Mouse (Mus musculus): ENCODE measurements at regions not wholly inside any gene's neighbourhood (a gene's known extent, or its start where the extent isn't known, plus 50 kb on each side); places are given as distances from the start of the nearest gene placed in this dataset.

DNA sequence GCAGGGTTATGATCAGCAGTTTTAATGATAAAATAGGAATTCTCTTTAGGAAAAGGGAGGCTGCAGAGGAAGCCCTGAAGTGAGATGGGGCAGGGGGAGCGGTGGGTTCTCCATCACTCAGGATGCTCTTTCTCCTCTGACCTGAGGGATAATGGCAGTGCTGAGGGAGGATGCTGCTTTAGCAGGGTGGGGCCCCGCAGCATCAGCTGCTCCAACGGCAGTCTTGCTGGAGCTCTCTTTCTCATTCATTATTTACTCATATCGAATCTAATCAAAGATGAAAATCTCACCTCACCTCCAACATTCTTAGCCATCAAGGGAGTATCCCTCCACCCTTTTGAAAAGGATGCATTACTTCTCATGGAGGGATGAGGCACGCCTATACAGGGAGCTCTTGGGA is 141.7 kb downstream of the Gm11011 start:
- Histone ChIP-seq H3K4me1 (ENCODE audit: control insufficient read depth in 1 of 2, insufficient read depth in 2 of 2, low read length in 2 of 2) (no peaks in the 10 kb centered on the region), H3K27me3 (ENCODE audit: control insufficient read depth in 1 of 2, insufficient read depth in 2 of 2, low read length in 2 of 2) (no peaks in the 10 kb centered on the region), H3K79me2 (ENCODE audit: control insufficient read depth, insufficient read depth, low read length, poor library complexity) (no peaks in the 10 kb centered on the region), H3K9ac (ENCODE audit: control insufficient read depth, low read depth, low read length, poor library complexity, severe bottlenecking) (no peak overlapping the region), H3K4me3 (ENCODE audit: control insufficient read depth in 1 of 2, insufficient read depth in 1 of 2, low read depth in 2 of 2, low read length in 2 of 2) (no peak overlapping the region), H3K36me3 (ENCODE audit: control insufficient read depth in 1 of 2, insufficient read depth in 2 of 2, low read length in 2 of 2) (no peaks in the 10 kb centered on the region), H3K27ac (ENCODE audit: control insufficient read depth, low read depth, low read length) (no peak overlapping the region), H3K9me3 (replicated peaks; ENCODE audit: insufficient read depth, low read length) (no peaks in the 10 kb centered on the region)
- DNase-seq (ENCODE audit: low read depth, low spot score) = no peak
- TF ChIP-seq MEF2A (IDR thresholded peaks at IDR 0.05; ENCODE audit: extremely low read depth, insufficient replicate concordance, low read depth, low read length, poor library complexity, severe bottlenecking) (no peak), ZNF384 (IDR thresholded peaks at IDR 0.05; ENCODE audit: low read depth, low read length) (no peak), NELFE (IDR thresholded peaks at IDR 0.05; ENCODE audit: low read depth, low read length) (no peak), ELF1 (IDR thresholded peaks at IDR 0.05; ENCODE audit: low read depth, low read length) (no peak), HCFC1 (IDR thresholded peaks at IDR 0.05; ENCODE audit: low read depth, low read length) (no peak)

DNA sequence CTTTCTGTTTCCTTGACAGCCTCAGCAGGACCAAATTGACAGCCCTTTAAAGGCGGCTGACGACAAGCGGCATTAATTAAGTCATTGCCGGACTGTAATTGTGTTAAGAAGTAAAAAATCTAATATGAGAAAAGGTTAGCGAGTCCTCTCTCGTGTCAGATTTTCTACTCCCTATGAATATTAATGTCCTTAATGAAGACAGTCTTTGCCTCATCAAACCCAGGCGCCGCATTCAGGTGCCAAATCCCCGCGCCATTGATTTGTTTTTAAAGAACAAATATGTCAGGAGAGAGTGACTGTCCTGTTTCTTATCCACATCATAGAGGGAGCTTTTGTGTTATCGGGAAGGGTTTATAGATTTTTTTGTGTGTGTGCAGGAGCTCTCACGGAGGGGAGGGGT is 142.2 kb downstream of the Gm11011 start:
- H3K9ac ChIP-seq (ENCODE audit: control insufficient read depth, low read depth, low read length, poor library complexity, severe bottlenecking) = no peak overlapping the region
- no peaks in the 10 kb centered on the region for H3K4me1 ChIP-seq (ENCODE audit: control insufficient read depth in 1 of 2, insufficient read depth in 2 of 2, low read length in 2 of 2)

DNA sequence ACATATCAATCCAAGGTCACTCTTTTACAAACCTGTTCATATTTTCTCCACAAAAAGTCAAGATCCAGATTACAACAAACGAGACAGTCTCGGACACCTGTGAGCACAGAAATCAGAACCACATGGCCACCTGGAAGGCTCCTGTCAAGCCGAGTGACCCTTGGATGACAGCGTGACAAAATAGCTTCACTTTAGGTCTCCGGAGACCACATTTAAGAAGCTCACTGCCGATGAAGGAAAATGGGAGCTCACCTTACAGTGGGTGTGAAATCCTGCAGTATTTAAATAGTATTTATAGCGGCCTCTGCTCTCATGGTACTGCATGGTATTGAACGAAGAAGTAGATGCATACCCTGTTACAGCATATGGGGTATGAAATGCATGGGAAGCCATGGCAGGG is 144.3 kb downstream of the Gm11011 start:
- Histone ChIP-seq H3K27me3 (ENCODE audit: control insufficient read depth in 1 of 2, insufficient read depth in 2 of 2, low read length in 2 of 2) (no peaks in the 10 kb centered on the region), H3K27ac (ENCODE audit: control insufficient read depth, low read depth, low read length) (no peak overlapping the region), H3K4me3 (ENCODE audit: control insufficient read depth in 1 of 2, insufficient read depth in 1 of 2, low read depth in 2 of 2, low read length in 2 of 2) (no peak overlapping the region), H3K79me2 (ENCODE audit: control insufficient read depth, insufficient read depth, low read length, poor library complexity) (no peaks in the 10 kb centered on the region), H3K9ac (ENCODE audit: control insufficient read depth, low read depth, low read length, poor library complexity, severe bottlenecking) (no peak overlapping the region), H3K36me3 (ENCODE audit: control insufficient read depth in 1 of 2, insufficient read depth in 2 of 2, low read length in 2 of 2) (no peaks in the 10 kb centered on the region), H3K9me3 (replicated peaks; ENCODE audit: insufficient read depth, low read length) (no peaks in the 10 kb centered on the region), H3K4me1 (ENCODE audit: control insufficient read depth in 1 of 2, insufficient read depth in 2 of 2, low read length in 2 of 2) (no peaks in the 10 kb centered on the region)
- TF ChIP-seq RAD21 (IDR thresholded peaks at IDR 0.05; ENCODE audit: low read depth, low read length) (no peak), TCF12 (IDR thresholded peaks at IDR 0.05; ENCODE audit: low read depth, low read length) (no peak), ZC3H11A (IDR thresholded peaks at IDR 0.05; ENCODE audit: low read depth, low read length) (no peak), TAL1 (IDR thresholded peaks at IDR 0.05; ENCODE audit: low read length) (no peak), POLR2A (IDR thresholded peaks at IDR 0.05; ENCODE audit: control insufficient read depth in 1 of 2, insufficient read depth in 1 of 2, low read depth in 1 of 2, low read length in 2 of 2, poor library complexity in 1 of 2) (no peak), MAZ (IDR thresholded peaks at IDR 0.05; ENCODE audit: low read depth, low read length) (no peak), ZNF384 (IDR thresholded peaks at IDR 0.05; ENCODE audit: low read depth, low read length) (no peak), ZMIZ1 (IDR thresholded peaks at IDR 0.05; ENCODE audit: low read depth, low read length) (no peak), SMC3 (IDR thresholded peaks at IDR 0.05; ENCODE audit: low read depth, low read length) (no peak), RCOR1 (IDR thresholded peaks at IDR 0.05; ENCODE audit: low read depth, low read length) (no peak), MEF2A (IDR thresholded peaks at IDR 0.05; ENCODE audit: extremely low read depth, insufficient replicate concordance, low read depth, low read length, poor library complexity, severe bottlenecking) (no peak), USF2 (IDR thresholded peaks at IDR 0.05; ENCODE audit: borderline replicate concordance in 1 of 2, insufficient read depth in 1 of 2, low read depth in 1 of 2, low read length in 2 of 2) (no peak), CHD2 (IDR thresholded peaks at IDR 0.05; ENCODE audit: low read length) (no peak), USF1 (IDR thresholded peaks at IDR 0.05; ENCODE audit: low read depth, low read length) (no peak), NRF1 (IDR thresholded peaks at IDR 0.05; ENCODE audit: insufficient read depth, low read depth, low read length, poor library complexity, severe bottlenecking) (no peak), UBTF (IDR thresholded peaks at IDR 0.05; ENCODE audit: borderline replicate concordance, insufficient read depth, low read depth, low read length) (no peak)
- no peak for DNase-seq (ENCODE audit: low read depth, low spot score)

More for the DNA sequence above, 142.2 kb downstream of the Gm11011 start:
- H3K9me3 ChIP-seq (replicated peaks; ENCODE audit: insufficient read depth, low read length) = no peaks in the 10 kb centered on the region
- TF ChIP-seq MYB (IDR thresholded peaks at IDR 0.05; ENCODE audit: low read depth, low read length) = no peak
- TF ChIP-seq POLR2AphosphoS2 (IDR thresholded peaks at IDR 0.05; ENCODE audit: low read length) = no peak
- no peak for TF ChIP-seq CTCF (IDR thresholded peaks at IDR 0.05 in 2 of 3, conservative IDR thresholded peaks at IDR 0.05 in 1 of 3; ENCODE audit: control insufficient read depth in 1 of 3, insufficient read depth in 1 of 3, low read depth in 2 of 3, low read length in 3 of 3, poor library complexity in 1 of 3, severe bottlenecking in 1 of 3)
- no peak for TF ChIP-seq RCOR1 (IDR thresholded peaks at IDR 0.05; ENCODE audit: low read depth, low read length)
- TF ChIP-seq UBTF (IDR thresholded peaks at IDR 0.05; ENCODE audit: borderline replicate concordance, insufficient read depth, low read depth, low read length) = no peak
- H3K27me3 ChIP-seq (ENCODE audit: control insufficient read depth in 1 of 2, insufficient read depth in 2 of 2, low read length in 2 of 2) = no peaks in the 10 kb centered on the region
- H3K27ac ChIP-seq (ENCODE audit: control insufficient read depth, low read depth, low read length) = no peak overlapping the region
- H3K4me3 ChIP-seq (ENCODE audit: control insufficient read depth in 1 of 2, insufficient read depth in 1 of 2, low read depth in 2 of 2, low read length in 2 of 2) = no peak overlapping the region
- no peak for DNase-seq (ENCODE audit: low read depth, low spot score)
- no peaks in the 10 kb centered on the region for H3K79me2 ChIP-seq (ENCODE audit: control insufficient read depth, insufficient read depth, low read length, poor library complexity)
- H3K36me3 ChIP-seq (ENCODE audit: control insufficient read depth in 1 of 2, insufficient read depth in 2 of 2, low read length in 2 of 2) = no peaks in the 10 kb centered on the region

Measured in MEL (cell line).